Mouse (Mus musculus): ENCODE results near the gene Il2ra.

DNA sequence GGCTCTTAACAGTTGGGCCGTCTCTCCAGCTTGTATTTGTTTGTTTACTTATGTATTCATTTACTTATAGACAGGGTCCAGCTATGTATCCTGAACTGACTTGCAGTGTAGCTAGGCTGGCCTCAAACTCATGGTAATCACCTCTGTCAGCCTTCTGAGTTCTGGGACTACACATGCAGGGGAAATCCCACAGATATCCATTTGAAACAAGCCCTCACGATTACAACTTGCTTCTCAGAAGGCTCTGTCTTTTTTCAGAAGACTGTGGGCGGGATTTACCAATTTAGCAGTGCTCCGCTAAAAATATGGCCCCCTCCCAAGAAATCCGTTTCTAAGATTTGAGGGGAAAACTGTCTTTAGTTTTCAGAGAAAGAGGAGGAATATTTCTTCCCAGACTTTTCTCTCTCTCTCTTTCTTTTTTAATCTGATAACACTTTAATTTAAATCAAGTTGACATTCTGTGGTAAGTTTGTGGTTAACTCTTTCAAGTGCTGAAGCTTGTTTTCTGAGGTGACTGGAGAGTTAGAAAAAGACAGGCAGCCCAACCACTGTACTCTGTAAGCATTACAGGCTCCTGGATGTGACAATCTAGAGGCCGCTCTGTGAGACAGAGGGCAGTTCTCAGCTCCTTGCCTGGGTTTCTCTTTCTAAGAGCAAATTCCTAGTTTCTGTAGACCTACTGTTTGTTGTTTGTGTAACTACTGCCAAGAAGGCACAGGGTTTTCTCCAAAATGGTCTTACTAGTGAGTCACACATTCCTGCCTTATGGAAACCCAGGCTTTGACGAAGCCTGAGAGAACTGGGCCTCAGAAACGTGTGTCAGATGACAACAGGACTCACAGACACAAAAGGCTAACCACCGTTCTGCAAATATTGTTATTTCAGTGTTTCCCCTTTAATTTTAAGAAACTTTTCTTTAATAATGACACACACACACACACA, 12.7 kb downstream of the Il2ra start:
- TF ChIP-seq POLR2A (IDR thresholded peaks at IDR 0.05; ENCODE audit: extremely low read depth, insufficient read depth, low read length) (no peak), CTCF (IDR thresholded peaks at IDR 0.05; ENCODE audit: extremely low read depth, insufficient read depth, low read length) (no peak)
